Mouse (Mus musculus) olfactory bulb, adult 2 months (tissue): Measurements from ENCODE around the gene Aph1b.

ENCODE experiments used
- CTCF ChIP-seq: fragments of 200-500 bp; IDR thresholded peaks from 2 replicates; pipeline ENCODE4 v1.5.1; 2012; ENCODE audit warnings: low read depth, mild to moderate bottlenecking, low read length, moderate library complexity; ENCODE audit not compliant: insufficient read depth
- POLR2A ChIP-seq: fragments of 200-500 bp; IDR thresholded peaks from 2 replicates; pipeline ENCODE4 v1.6.1; 2012; ENCODE audit warnings: mild to moderate bottlenecking, low read depth, low read length, moderate library complexity; ENCODE audit not compliant: insufficient read depth

GRCm38 (mm10) chr9:66833851-66834250 lies 38.6 kb upstream of the Aph1b start:
- TF ChIP-seq CTCF (no peak), POLR2A (no peak)
